Mouse (Mus musculus): ENCODE results near the gene Oas1a. TPM values are rescaled to one million over a fixed set of nuclear protein-coding genes. Genes with fewer than 3 reads are reported as not detected.
"Not testable (repeated sequence)": the region's sequence is repeated elsewhere in the genome, so short reads cannot be mapped to it uniquely, and the experiment has no call there.

Gene Oas1a
- polyA plus RNA-seq (2015; fragmentation: Nextera tagmentation; extraction: Ambion mirVana): 2.5 and 2.8 TPM in 2 replicates

DNA sequence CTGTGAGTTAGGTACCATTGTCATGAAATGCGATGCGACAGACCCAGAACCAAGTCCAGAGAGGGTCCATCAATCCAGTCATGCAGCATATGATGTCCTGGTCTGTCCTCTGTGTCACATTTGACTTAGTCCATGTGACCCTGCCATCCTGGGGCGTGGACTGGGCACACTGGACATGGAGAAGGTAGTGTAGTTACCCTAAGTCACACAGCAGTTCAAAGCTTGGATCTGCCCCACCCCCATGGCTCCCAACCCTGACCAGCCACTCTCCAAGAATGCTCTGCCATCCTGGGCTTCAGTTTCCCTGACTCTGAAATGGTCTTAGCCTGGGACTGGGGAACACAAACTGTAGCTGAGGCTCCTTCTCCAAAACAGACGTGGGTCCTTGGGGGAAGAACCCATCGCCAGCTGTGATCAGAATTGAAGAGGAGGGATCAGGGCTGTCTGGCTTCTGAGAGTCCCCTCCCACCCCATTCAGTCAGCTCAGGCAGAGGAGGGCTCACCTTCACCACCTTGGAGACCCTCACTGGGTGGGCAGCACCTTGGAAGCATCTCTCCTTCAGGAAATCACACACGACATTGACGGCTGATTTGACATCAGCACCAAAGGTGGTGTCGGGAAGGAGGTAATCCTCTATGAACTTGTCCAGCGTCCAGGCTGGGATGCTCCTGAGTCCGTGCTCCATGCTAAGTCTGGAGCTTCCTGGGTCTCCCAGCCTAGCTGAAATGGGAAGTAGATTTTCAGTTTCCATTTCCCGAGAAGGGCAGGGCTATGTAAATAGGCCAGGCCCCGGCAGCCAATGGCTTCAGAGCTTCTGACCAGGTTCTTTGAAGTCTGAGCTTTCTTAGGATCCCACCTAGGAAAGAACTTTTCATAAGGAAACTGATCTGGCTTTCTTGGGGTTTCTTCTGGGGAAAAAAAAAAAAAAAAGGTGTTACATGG lies at the start of gene Oas1a:
Gene Oas1a (minus strand): TSS at position 731 of the 943 bp plus-strand sequence.
- H3K9ac ChIP-seq (ENCODE audit: low read depth, low read length); H3K36me3 ChIP-seq (ENCODE audit: control insufficient read depth, insufficient read depth); H3K4me2 ChIP-seq (ENCODE audit: low read depth, low read length); H3K27ac ChIP-seq (ENCODE audit: low read length); H3K4me1 ChIP-seq (ENCODE audit: control insufficient read depth, low read depth, low read length); H3K9me3 ChIP-seq (replicated peaks; ENCODE audit: control insufficient read depth, low read length); H3K27me3 ChIP-seq (ENCODE audit: control insufficient read depth, insufficient read depth, low read depth, low read length); ATAC-seq (ENCODE audit: low read depth); H3K4me3 ChIP-seq (ENCODE audit: low read depth, low read length): not testable (repeated sequence)
- 25% methylated on average over 9 of the region's 12 CpGs for whole genome bisulfite sequencing (ENCODE audit: insufficient replicate concordance)

DNA sequence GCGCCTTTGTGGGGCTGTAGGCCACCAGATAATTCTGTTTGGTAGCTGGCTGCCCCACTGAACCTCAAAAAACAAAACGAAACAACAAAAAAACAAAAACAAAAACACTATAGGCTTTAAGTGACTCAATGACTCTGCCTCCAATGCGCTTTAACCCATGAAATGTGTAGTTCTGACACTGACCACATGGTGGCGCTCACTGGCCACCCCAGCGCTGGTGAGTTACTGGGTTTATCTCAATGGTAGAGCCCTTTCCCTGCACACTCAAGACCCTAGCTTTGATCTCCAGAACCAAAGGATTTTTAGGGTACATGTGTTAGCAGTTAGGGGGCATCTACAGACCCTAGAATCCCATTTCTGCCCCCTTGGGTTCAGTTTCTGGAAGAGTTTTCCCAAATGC lies 46.7 kb upstream of the Oas1a start:
- H3K36me3 ChIP-seq (ENCODE audit: control insufficient read depth, insufficient read depth): no peaks in the 10 kb centered on the region
- no peaks in the 10 kb centered on the region for H3K4me1 ChIP-seq (ENCODE audit: control insufficient read depth, low read depth, low read length)
- no peak overlapping the region for H3K9ac ChIP-seq (ENCODE audit: low read depth, low read length)
- WGBS (ENCODE audit: insufficient replicate concordance): 13% methylated on average over 5 of the region's 5 CpGs
- H3K4me2 ChIP-seq (ENCODE audit: low read depth, low read length): no peak overlapping the region
- H3K27me3 ChIP-seq (ENCODE audit: control insufficient read depth, insufficient read depth, low read depth, low read length): no peaks in the 10 kb centered on the region
- H3K4me3 ChIP-seq (ENCODE audit: low read depth, low read length): no peak overlapping the region
- H3K27ac ChIP-seq (ENCODE audit: low read length): no peak overlapping the region
- ATAC-seq (ENCODE audit: low read depth): no peak
- H3K9me3 ChIP-seq (replicated peaks; ENCODE audit: control insufficient read depth, low read length): no peaks in the 10 kb centered on the region

- H3K4me1 ChIP-seq (ENCODE audit: control insufficient read depth, low read depth, low read length): no peaks in the 10 kb centered on the region
- no peak overlapping the region for H3K4me2 ChIP-seq (ENCODE audit: low read depth, low read length)
- H3K9ac ChIP-seq (ENCODE audit: low read depth, low read length): no peak overlapping the region
- H3K9me3 ChIP-seq (replicated peaks; ENCODE audit: control insufficient read depth, low read length): no peaks in the 10 kb centered on the region
- H3K36me3 ChIP-seq (ENCODE audit: control insufficient read depth, insufficient read depth): no peaks in the 10 kb centered on the region
- no peaks in the 10 kb centered on the region for H3K27me3 ChIP-seq (ENCODE audit: control insufficient read depth, insufficient read depth, low read depth, low read length)
- no peak overlapping the region for H3K4me3 ChIP-seq (ENCODE audit: low read depth, low read length)
- H3K27ac ChIP-seq (ENCODE audit: low read length): no peak overlapping the region
- 47% methylated on average over 10 of the region's 10 CpGs for WGBS (ENCODE audit: insufficient replicate concordance)
- no peak for ATAC-seq (ENCODE audit: low read depth)
These were observed 45.0 kb upstream of the Oas1a start for GRCm38 (mm10) chr5:120952242-120952770.

DNA sequence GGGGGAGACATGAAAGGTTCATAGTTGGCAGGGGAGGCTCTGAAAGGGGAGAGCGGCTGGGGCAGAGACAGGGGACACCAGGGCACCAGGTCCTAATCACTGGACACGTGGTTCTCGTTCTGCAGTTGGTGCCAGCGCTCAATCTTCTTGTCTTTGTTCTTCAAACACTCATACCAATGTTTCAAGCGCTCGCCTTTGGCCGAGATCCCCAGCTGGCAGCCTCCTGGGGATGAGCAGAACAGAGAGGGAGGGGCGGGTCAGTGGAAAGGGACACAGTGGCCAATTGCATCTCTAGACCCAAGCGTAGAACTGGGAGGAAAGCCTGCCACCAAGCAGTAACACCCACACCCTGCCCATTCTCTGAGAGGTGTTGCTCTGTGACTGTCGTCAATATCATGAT lies 34.8 kb upstream of the Oas1a start:
- no peak overlapping the region for H3K4me3 ChIP-seq (ENCODE audit: low read depth, low read length)
- 47% methylated on average over 10 of the region's 10 CpGs for WGBS (ENCODE audit: insufficient replicate concordance)
- no peak overlapping the region for H3K27ac ChIP-seq (ENCODE audit: low read length)
- no peaks in the 10 kb centered on the region for H3K27me3 ChIP-seq (ENCODE audit: control insufficient read depth, insufficient read depth, low read depth, low read length)
- H3K9ac ChIP-seq (ENCODE audit: low read depth, low read length): no peak overlapping the region
- H3K4me1 ChIP-seq (ENCODE audit: control insufficient read depth, low read depth, low read length): no peaks in the 10 kb centered on the region
- H3K4me2 ChIP-seq (ENCODE audit: low read depth, low read length): no peak overlapping the region
- ATAC-seq (ENCODE audit: low read depth): no peak
- H3K9me3 ChIP-seq (replicated peaks; ENCODE audit: control insufficient read depth, low read length): no peaks in the 10 kb centered on the region
- H3K36me3 ChIP-seq (ENCODE audit: control insufficient read depth, insufficient read depth): no peaks in the 10 kb centered on the region

DNA sequence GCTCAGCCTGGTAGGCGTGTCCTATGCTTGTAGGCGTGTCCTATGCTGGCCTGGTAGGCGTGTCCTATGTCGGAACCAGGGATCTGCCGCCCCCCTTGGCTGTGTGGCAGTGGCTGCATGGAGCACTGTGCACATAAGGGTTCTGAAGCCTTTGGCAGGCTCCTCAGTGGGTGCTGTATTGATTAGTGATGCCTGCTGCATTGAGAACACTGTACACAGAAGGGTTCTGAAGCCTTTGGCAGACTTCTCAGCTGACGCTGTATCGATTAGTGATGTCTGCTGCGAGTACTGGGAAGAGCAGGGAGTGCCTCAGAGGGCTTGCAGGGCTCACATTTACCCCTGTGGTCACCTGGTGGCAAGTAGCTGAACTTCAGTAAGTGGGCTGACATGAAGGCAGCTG lies 31.3 kb upstream of the Oas1a start:
- Histone ChIP-seq H3K4me3 (ENCODE audit: low read depth, low read length) (no peak overlapping the region), H3K4me1 (ENCODE audit: control insufficient read depth, low read depth, low read length) (no peaks in the 10 kb centered on the region), H3K27ac (ENCODE audit: low read length) (no peak overlapping the region), H3K9ac (ENCODE audit: low read depth, low read length) (no peak overlapping the region), H3K9me3 (replicated peaks; ENCODE audit: control insufficient read depth, low read length) (no peaks in the 10 kb centered on the region), H3K27me3 (ENCODE audit: control insufficient read depth, insufficient read depth, low read depth, low read length) (no peaks in the 10 kb centered on the region), H3K4me2 (ENCODE audit: low read depth, low read length) (no peak overlapping the region), H3K36me3 (ENCODE audit: control insufficient read depth, insufficient read depth) (no peaks in the 10 kb centered on the region)
- ATAC-seq (ENCODE audit: low read depth): no peak
- 22% methylated on average over 8 of the region's 8 CpGs for WGBS (ENCODE audit: insufficient replicate concordance)

GRCm38 (mm10) chr5:120937841-120938240 lies 30.5 kb upstream of the Oas1a start:
- no peak for ATAC-seq (ENCODE audit: low read depth)
- Histone ChIP-seq H3K4me3 (ENCODE audit: low read depth, low read length) (no peak overlapping the region), H3K27me3 (ENCODE audit: control insufficient read depth, insufficient read depth, low read depth, low read length) (no peaks in the 10 kb centered on the region), H3K4me2 (ENCODE audit: low read depth, low read length) (no peak overlapping the region), H3K4me1 (ENCODE audit: control insufficient read depth, low read depth, low read length) (no peaks in the 10 kb centered on the region), H3K27ac (ENCODE audit: low read length) (no peak overlapping the region), H3K9me3 (replicated peaks; ENCODE audit: control insufficient read depth, low read length) (no peaks in the 10 kb centered on the region), H3K36me3 (ENCODE audit: control insufficient read depth, insufficient read depth) (no peaks in the 10 kb centered on the region), H3K9ac (ENCODE audit: low read depth, low read length) (no peak overlapping the region)
- 51% methylated on average over 4 of the region's 4 CpGs for WGBS (ENCODE audit: insufficient replicate concordance)

DNA sequence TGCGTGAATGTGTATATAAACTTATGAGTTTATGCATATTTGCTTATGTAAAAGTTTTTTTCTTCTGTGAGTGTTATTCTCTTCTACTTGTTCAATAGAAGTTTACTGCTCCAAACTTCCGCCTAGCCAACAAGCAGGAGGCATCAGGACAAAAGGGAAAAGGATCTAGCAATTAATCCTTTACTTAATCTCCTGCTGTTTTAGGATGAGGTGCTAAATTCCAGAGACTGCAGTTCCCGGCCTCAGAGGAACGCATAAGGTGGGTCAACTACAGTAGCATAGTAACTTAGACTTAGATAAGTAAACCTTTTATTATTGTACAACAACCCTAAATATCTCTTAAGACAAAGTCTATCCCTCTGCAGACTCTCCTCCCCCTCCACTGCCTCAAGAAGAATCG lies 26.6 kb upstream of the Oas1a start:
- WGBS (ENCODE audit: insufficient replicate concordance): 26% methylated on average over 5 of the region's 5 CpGs
- no peak overlapping the region for H3K27ac ChIP-seq (ENCODE audit: low read length)
- no peak overlapping the region for H3K9ac ChIP-seq (ENCODE audit: low read depth, low read length)
- H3K4me2 ChIP-seq (ENCODE audit: low read depth, low read length): no peak overlapping the region
- H3K27me3 ChIP-seq (ENCODE audit: control insufficient read depth, insufficient read depth, low read depth, low read length): no peaks in the 10 kb centered on the region
- H3K4me1 ChIP-seq (ENCODE audit: control insufficient read depth, low read depth, low read length): no peaks in the 10 kb centered on the region
- no peak overlapping the region for H3K4me3 ChIP-seq (ENCODE audit: low read depth, low read length)
- H3K36me3 ChIP-seq (ENCODE audit: control insufficient read depth, insufficient read depth): no peaks in the 10 kb centered on the region
- ATAC-seq (ENCODE audit: low read depth): no peak
- no peaks in the 10 kb centered on the region for H3K9me3 ChIP-seq (replicated peaks; ENCODE audit: control insufficient read depth, low read length)

GRCm38 (mm10) chr5:120927036-120927435 lies 19.7 kb upstream of the Oas1a start:
- H3K4me2 ChIP-seq (ENCODE audit: low read depth, low read length): no peak overlapping the region
- WGBS (ENCODE audit: insufficient replicate concordance): 11% methylated on average over 1 of the region's 1 CpGs

GRCm38 (mm10) chr5:120926311-120926710 lies 19.0 kb upstream of the Oas1a start:
- H3K36me3 ChIP-seq (ENCODE audit: control insufficient read depth, insufficient read depth); H3K9me3 ChIP-seq (replicated peaks; ENCODE audit: control insufficient read depth, low read length); H3K4me1 ChIP-seq (ENCODE audit: control insufficient read depth, low read depth, low read length); H3K4me3 ChIP-seq (ENCODE audit: low read depth, low read length); H3K27ac ChIP-seq (ENCODE audit: low read length); H3K27me3 ChIP-seq (ENCODE audit: control insufficient read depth, insufficient read depth, low read depth, low read length); ATAC-seq (ENCODE audit: low read depth); H3K9ac ChIP-seq (ENCODE audit: low read depth, low read length); H3K4me2 ChIP-seq (ENCODE audit: low read depth, low read length): not testable (repeated sequence)
- WGBS (ENCODE audit: insufficient replicate concordance): 42% methylated on average over 2 of the region's 2 CpGs

More at GRCm38 (mm10) chr5:120927036-120927435, 19.7 kb upstream of the Oas1a start:
- Histone ChIP-seq H3K27ac (ENCODE audit: low read length) (no peak overlapping the region), H3K4me3 (ENCODE audit: low read depth, low read length) (no peak overlapping the region), H3K27me3 (ENCODE audit: control insufficient read depth, insufficient read depth, low read depth, low read length) (no peaks in the 10 kb centered on the region), H3K9ac (ENCODE audit: low read depth, low read length) (no peak overlapping the region), H3K4me1 (ENCODE audit: control insufficient read depth, low read depth, low read length) (no peaks in the 10 kb centered on the region), H3K36me3 (ENCODE audit: control insufficient read depth, insufficient read depth) (no peaks in the 10 kb centered on the region), H3K9me3 (replicated peaks; ENCODE audit: control insufficient read depth, low read length) (no peaks in the 10 kb centered on the region)
- no peak for ATAC-seq (ENCODE audit: low read depth)
